Mouse (Mus musculus) myocyte (in vitro differentiated cells): Measurements from ENCODE around the gene Cklf. TPM values are rescaled to one million over a fixed set of nuclear protein-coding genes. Genes with fewer than 3 reads are reported as not detected.
"Not testable (repeated sequence)": the region's sequence is repeated elsewhere in the genome, so short reads cannot be mapped to it uniquely, and the experiment has no call there.

Experiments
- H3K27me3 ChIP-seq: one replicate; pipeline ENCODE4 v1.6.1; 2011; ENCODE audit not compliant: control insufficient read depth, insufficient read depth, insufficient read length
- H3K36me3 ChIP-seq: one replicate; pipeline ENCODE4 v1.6.1; 2011; ENCODE audit not compliant: control insufficient read depth, insufficient read depth
- H3K4me2 ChIP-seq: one replicate; pipeline ENCODE4 v1.6.1; 2011; ENCODE audit warnings: low read depth, control low read depth
- H3K4me3 ChIP-seq: one replicate; pipeline ENCODE4 v1.5.1; 2011; ENCODE audit warnings: mild to moderate bottlenecking, control low read depth, moderate library complexity
- H3K79me2 ChIP-seq: one replicate; pipeline ENCODE4 v1.6.1; 2011; ENCODE audit not compliant: control insufficient read depth, insufficient read depth
- H3ac ChIP-seq: one replicate; pipeline ENCODE4 v1.6.1; 2011; ENCODE audit not compliant: control insufficient read depth, insufficient read length
- CEBPB ChIP-seq: IDR thresholded peaks from 2 replicates; pipeline ENCODE4 v1.6.1; 2011; ENCODE audit warnings: mild to moderate bottlenecking, moderate library complexity; ENCODE audit not compliant: poor library complexity, insufficient read depth, severe bottlenecking
- E2F4 ChIP-seq: IDR thresholded peaks from one replicate; pipeline ENCODE4 v1.6.1; 2011; ENCODE audit warnings: mild to moderate bottlenecking, control low read depth, moderate library complexity; ENCODE audit not compliant: insufficient read depth
- MAX ChIP-seq: IDR thresholded peaks from one replicate; pipeline ENCODE4 v1.6.1; 2011; ENCODE audit warnings: low read depth, mild to moderate bottlenecking, control low read depth
- MYOD1 ChIP-seq, 3 experiments: IDR thresholded peaks; one replicate each; pipeline ENCODE4 v1.6.1; 2011; ENCODE audit warnings: control low read depth in 2 of 3, low read depth in 2 of 3, mild to moderate bottlenecking in 2 of 3, moderate library complexity in 1 of 3; ENCODE audit not compliant: insufficient read length in 2 of 3, control insufficient read depth in 1 of 3
- MYOG ChIP-seq, 3 experiments: IDR thresholded peaks; one replicate each; pipeline ENCODE4 v1.6.1; 2011; ENCODE audit warnings: control low read depth in 2 of 3, low read depth in 2 of 3, mild to moderate bottlenecking in 2 of 3; ENCODE audit not compliant: insufficient read length in 2 of 3, control insufficient read depth in 1 of 3, insufficient read depth in 1 of 3
- POLR2A ChIP-seq: IDR thresholded peaks from one replicate; pipeline ENCODE4 v1.6.1; 2011; ENCODE audit warnings: low read depth, mild to moderate bottlenecking, control low read depth, moderate library complexity; ENCODE audit not compliant: insufficient read length
- POLR2AphosphoS2 ChIP-seq: IDR thresholded peaks from one replicate; pipeline ENCODE4 v1.6.1; 2011; ENCODE audit warnings: low read depth, control low read depth; ENCODE audit not compliant: insufficient read length
- REST ChIP-seq: IDR thresholded peaks from one replicate; pipeline ENCODE4 v1.6.1; 2011; ENCODE audit warnings: mild to moderate bottlenecking, control low read depth, moderate library complexity; ENCODE audit not compliant: insufficient read depth, insufficient read length
- SRF ChIP-seq: IDR thresholded peaks from one replicate; pipeline ENCODE4 v1.6.1; 2011; ENCODE audit warnings: low read depth; ENCODE audit not compliant: control insufficient read depth, insufficient read length
- TCF12 ChIP-seq: IDR thresholded peaks from one replicate; pipeline ENCODE4 v1.6.1; 2011; ENCODE audit warnings: mild to moderate bottlenecking, control low read depth; ENCODE audit not compliant: poor library complexity, insufficient read depth, severe bottlenecking
- TCF3 ChIP-seq: IDR thresholded peaks from one replicate; pipeline ENCODE4 v1.6.1; 2011; ENCODE audit warnings: low read depth, control low read depth; ENCODE audit not compliant: insufficient read length
- USF1 ChIP-seq: IDR thresholded peaks from one replicate; pipeline ENCODE4 v1.6.1; 2011; ENCODE audit warnings: low read depth, mild to moderate bottlenecking, control low read depth, moderate library complexity
- polyA plus RNA-seq: library from polyadenylated mRNA; unstranded; fragments of >200 nt; fragmentation: generic; extraction: Trizol; gene quantifications from one replicate; pipeline ENCODE4 v1.2.1, GENCODE M21; 2012; ENCODE audit warnings: missing spikeins

Gene Cklf
- polyA plus RNA-seq, 1 experiment = 12.2 TPM

- no peaks in the 10 kb centered on the region for H3K79me2 ChIP-seq
Observed at GRCm38 (mm10) chr8:104268368-104268767, 17.7 kb downstream of the Cklf start.

GRCm38 (mm10) chr8:104268937-104269440 lies 18.3 kb downstream of the Cklf start:
- TF ChIP-seq MYOG (IDR thresholded peaks at IDR 0.05; ENCODE audit: control insufficient read depth in 1 of 3, insufficient read depth in 1 of 3, insufficient read length in 2 of 3, low read depth in 2 of 3) (no peak), POLR2AphosphoS2 (no peak), POLR2A (no peak), E2F4 (no peak), SRF (no peak), CEBPB (no peak), MYOD1 (IDR thresholded peaks at IDR 0.05; ENCODE audit: control insufficient read depth in 1 of 3, insufficient read length in 2 of 3, low read depth in 2 of 3) (no peak)
- no peak overlapping the region for H3ac ChIP-seq

More at GRCm38 (mm10) chr8:104268368-104268767, 17.7 kb downstream of the Cklf start:
- Histone ChIP-seq H3K36me3 (no peaks in the 10 kb centered on the region), H3ac (no peak overlapping the region), H3K4me2 (no peak overlapping the region), H3K4me3 (no peak overlapping the region), H3K27me3 (no peaks in the 10 kb centered on the region)
- TF ChIP-seq CEBPB (no peak), SRF (no peak), E2F4 (no peak), USF1 (no peak), TCF3 (no peak), MYOG (IDR thresholded peaks at IDR 0.05; ENCODE audit: control insufficient read depth in 1 of 3, insufficient read depth in 1 of 3, insufficient read length in 2 of 3, low read depth in 2 of 3) (no peak), TCF12 (no peak), POLR2A (no peak), REST (no peak), MYOD1 (IDR thresholded peaks at IDR 0.05; ENCODE audit: control insufficient read depth in 1 of 3, insufficient read length in 2 of 3, low read depth in 2 of 3) (no peak), MAX (no peak), POLR2AphosphoS2 (no peak)

GRCm38 (mm10) chr8:104293081-104293480 lies 42.4 kb downstream of the Cklf start, which contains the start of gene Cmtm2a:
Gene Cmtm2a (minus strand): TSS chr8:104293181.
- not testable (repeated sequence) for H3K27me3 ChIP-seq, H3K4me2 ChIP-seq, H3ac ChIP-seq, H3K4me3 ChIP-seq, H3K79me2 ChIP-seq, H3K36me3 ChIP-seq

More at GRCm38 (mm10) chr8:104268937-104269440, 18.3 kb downstream of the Cklf start:
- H3K4me2 ChIP-seq = no peak overlapping the region
- H3K36me3 ChIP-seq = no peaks in the 10 kb centered on the region
- H3K79me2 ChIP-seq = no peaks in the 10 kb centered on the region
- H3K4me3 ChIP-seq = no peak overlapping the region
- no peaks in the 10 kb centered on the region for H3K27me3 ChIP-seq

- Histone ChIP-seq H3K27me3 (no peaks in the 10 kb centered on the region), H3K36me3 (no peaks in the 10 kb centered on the region), H3K4me2 (no peak overlapping the region), H3ac (no peak overlapping the region), H3K79me2 (no peaks in the 10 kb centered on the region), H3K4me3 (no peak overlapping the region)
- TF ChIP-seq POLR2AphosphoS2 (no peak), TCF3 (no peak), MAX (no peak), SRF (no peak), MYOD1 (IDR thresholded peaks at IDR 0.05; ENCODE audit: control insufficient read depth in 1 of 3, insufficient read length in 2 of 3, low read depth in 2 of 3) (no peak), TCF12 (no peak), E2F4 (no peak), USF1 (no peak), CEBPB (no peak), REST (no peak), POLR2A (no peak), MYOG (IDR thresholded peaks at IDR 0.05; ENCODE audit: control insufficient read depth in 1 of 3, insufficient read depth in 1 of 3, insufficient read length in 2 of 3, low read depth in 2 of 3) (no peak)
Observed at GRCm38 (mm10) chr8:104294396-104294795, 43.7 kb downstream of the Cklf start.

GRCm38 (mm10) chr8:104301577-104301976 lies 50.9 kb downstream of the Cklf start:
- not testable (repeated sequence) for H3K79me2 ChIP-seq, H3K4me3 ChIP-seq, H3ac ChIP-seq, H3K4me2 ChIP-seq, H3K27me3 ChIP-seq, H3K36me3 ChIP-seq

GRCm38 (mm10) chr8:104302536-104302935 lies 51.9 kb downstream of the Cklf start:
- H3K4me2 ChIP-seq, H3K79me2 ChIP-seq, H3K27me3 ChIP-seq: not testable (repeated sequence)

More at GRCm38 (mm10) chr8:104302536-104302935, 51.9 kb downstream of the Cklf start:
- H3ac ChIP-seq, H3K36me3 ChIP-seq, H3K4me3 ChIP-seq: not testable (repeated sequence)
